Mouse (Mus musculus) lung, postnatal 36 days (tissue): Measurements from ENCODE around the gene Frem2.

Experiments used
- DNase-seq: peaks from one replicate; pipeline ENCODE4 v3.0.0; 2022; ENCODE audit warnings: mixed read lengths

The Frem2 gene

GRCm38 (mm10) chr3:53611106-53611505, 46.0 kb downstream of the Frem2 start:
- no peak for DNase-seq

GRCm38 (mm10) chr3:53609851-53610250, 47.3 kb downstream of the Frem2 start:
- DNase-seq: no peak

- DNase-seq: no peak
Measured at GRCm38 (mm10) chr3:53600140-53600539, 57.0 kb downstream of the Frem2 start.

GRCm38 (mm10) chr3:53599315-53599714, 57.8 kb downstream of the Frem2 start:
- DNase-seq: no peak

- DNase-seq: no peak
Measured at GRCm38 (mm10) chr3:53598153-53598800, 58.9 kb downstream of the Frem2 start.

GRCm38 (mm10) chr3:53594471-53594870, 62.7 kb downstream of the Frem2 start:
- DNase-seq: no peak

GRCm38 (mm10) chr3:53593718-53594117, 63.4 kb downstream of the Frem2 start:
- DNase-seq: no peak

- DNase-seq: no peak
Measured at GRCm38 (mm10) chr3:53592036-53592435, 65.1 kb downstream of the Frem2 start.

GRCm38 (mm10) chr3:53590139-53590621, 67.0 kb downstream of the Frem2 start:
- peak; percentile 81 for DNase-seq

GRCm38 (mm10) chr3:53583248-53583647, 73.9 kb downstream of the Frem2 start:
- DNase-seq: no peak

- no peak for DNase-seq
Measured at GRCm38 (mm10) chr3:53580596-53581254, 76.4 kb downstream of the Frem2 start.

- no peak for DNase-seq
Measured at GRCm38 (mm10) chr3:53579121-53579704, 77.9 kb downstream of the Frem2 start.

- DNase-seq: no peak
Measured at GRCm38 (mm10) chr3:53576320-53577116, 80.6 kb downstream of the Frem2 start.

- no peak for DNase-seq
Measured at GRCm38 (mm10) chr3:53574123-53574522, 83.0 kb downstream of the Frem2 start.

GRCm38 (mm10) chr3:53571663-53572062, 85.5 kb downstream of the Frem2 start:
- no peak for DNase-seq

GRCm38 (mm10) chr3:53564521-53564920, 92.6 kb downstream of the Frem2 start:
- peak; percentile 9 for DNase-seq

- DNase-seq: peak; percentile 12
Measured at GRCm38 (mm10) chr3:53563746-53564145, 93.4 kb downstream of the Frem2 start.

- DNase-seq: no peak
Measured at GRCm38 (mm10) chr3:53561813-53562212, 95.3 kb downstream of the Frem2 start.

GRCm38 (mm10) chr3:53559056-53559455, 98.1 kb downstream of the Frem2 start:
- DNase-seq: peak; percentile 19

GRCm38 (mm10) chr3:53558230-53558629, 98.9 kb downstream of the Frem2 start:
- DNase-seq: no peak

- no peak for DNase-seq
Measured at GRCm38 (mm10) chr3:53557388-53558214, 99.6 kb downstream of the Frem2 start.
